In the genomic region with DNA sequence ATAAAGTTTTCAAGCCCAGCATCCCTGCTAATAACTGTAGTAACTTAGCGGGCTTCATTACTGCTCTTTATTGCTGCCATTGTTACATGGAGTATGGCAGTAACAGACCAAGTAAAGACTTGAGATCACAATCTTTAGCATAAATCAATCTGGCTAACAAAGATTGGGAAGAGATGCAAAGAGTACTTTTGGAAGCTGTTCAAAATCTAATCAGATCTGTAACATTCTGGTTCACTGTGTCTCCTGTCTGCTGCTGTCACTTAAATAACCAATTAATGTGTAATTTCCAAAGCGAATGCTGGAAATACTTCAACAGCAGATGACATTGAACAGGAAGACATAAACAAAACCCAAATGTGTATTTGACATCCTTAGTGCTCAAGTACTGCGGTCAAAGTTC, we compare ENCODE assay signal across 20 mouse cellular contexts.
DNase-seq lines count a peak whose midpoint lies in the region; ATAC-seq and TF ChIP-seq lines count a peak whose summit lies in the region.
"Had no signal": no experiment of that assay in that cellular context is flagged by ENCODE, and none has a peak within 500 bp of the region (broad histone marks: within the 10 kb centered on the region; RNA-seq: fewer than 3 reads in every experiment).

No protein-coding gene starts in this region.

- TF ChIP-seq POLR2A in brain, embryonic 14.5 days (IDR thresholded peaks at IDR 0.05; ENCODE audit: borderline replicate concordance, extremely low read depth, insufficient read depth, insufficient read length, poor library complexity, severe bottlenecking), result no peak

- no peaks in the 10 kb centered on the region for H3K36me3 ChIP-seq in hindbrain, embryonic 16.5 days (ENCODE audit: control insufficient read depth, insufficient read depth, low read length)
- H3K36me3 ChIP-seq in hindbrain, embryonic 10.5 days, result no peaks in the 10 kb centered on the region
- no peaks in the 10 kb centered on the region for H3K36me3 ChIP-seq in lung, embryonic 16.5 days (ENCODE audit: control insufficient read depth, insufficient read depth, low read length)
- H3K36me3 ChIP-seq: G1E; heart, embryonic 10.5 days; limb, embryonic 15.5 days had no signal

- H3K27ac ChIP-seq in hindbrain, embryonic 16.5 days (ENCODE audit: low read depth, low read length), result no peak overlapping the region
- no peak overlapping the region for H3K27ac ChIP-seq in hindbrain, embryonic 10.5 days
- no peak overlapping the region for H3K27ac ChIP-seq in lung, embryonic 16.5 days (ENCODE audit: low read length)
- H3K27ac ChIP-seq: gastrocnemius, adult 2 months; heart, embryonic 10.5 days; limb, embryonic 15.5 days had no signal

- WGBS in hindbrain, embryonic 16.5 days, result 73% methylated on average over 3 of the region's 3 CpGs
- 96% methylated on average over 3 of the region's 3 CpGs for WGBS in hindbrain, embryonic 10.5 days
- WGBS in lung, embryonic 16.5 days, result 56% methylated on average over 3 of the region's 3 CpGs

- TF ChIP-seq CTCF in brain, embryonic 14.5 days (IDR thresholded peaks at IDR 0.05; ENCODE audit: borderline replicate concordance, extremely low read depth, insufficient read depth, insufficient read length), result no peak

- no peak overlapping the region for H3K9ac ChIP-seq in hindbrain, embryonic 16.5 days (ENCODE audit: low read depth, low read length)
- H3K9ac ChIP-seq in lung, embryonic 16.5 days (ENCODE audit: low read length), result no peak overlapping the region
- H3K9ac ChIP-seq: limb, embryonic 15.5 days had no signal

- H3K4me2 ChIP-seq in hindbrain, embryonic 16.5 days (ENCODE audit: low read length), result no peak overlapping the region
- no peak overlapping the region for H3K4me2 ChIP-seq in lung, embryonic 16.5 days (ENCODE audit: low read depth, low read length)
- H3K4me2 ChIP-seq: limb, embryonic 15.5 days had no signal

- no peaks in the 10 kb centered on the region for H3K4me1 ChIP-seq in hindbrain, embryonic 16.5 days (ENCODE audit: control insufficient read depth, insufficient read depth, low read depth, low read length)
- no peaks in the 10 kb centered on the region for H3K4me1 ChIP-seq in hindbrain, embryonic 10.5 days (replicated peaks)
- H3K4me1 ChIP-seq in lung, embryonic 16.5 days (replicated peaks; ENCODE audit: control insufficient read depth, insufficient read depth, low read length), result no peaks in the 10 kb centered on the region
- H3K4me1 ChIP-seq: heart, embryonic 10.5 days; limb, embryonic 15.5 days had no signal

- ATAC-seq in hindbrain, embryonic 16.5 days, result peak; percentile 40; the same call in 1 of the 2 replicates
- ATAC-seq in lung, embryonic 16.5 days (ENCODE audit: low read depth), result peak; percentile 36; the same call in 1 of the 2 replicates
- ATAC-seq: activated CD4-positive, CD25-positive, alpha-beta regulatory T cell, adult 4 months had no signal

- DNase-seq in hindbrain, embryonic 10.5 days (ENCODE audit: low spot score), result no peak
- DNase-seq in lung, postnatal 10 days, result no peak
- peak; percentile 86 for DNase-seq in brain, embryonic 14.5 days (ENCODE audit: low read depth)
- peak; percentile 43 for DNase-seq in retina, embryonic 14.5 days (ENCODE audit: low spot score)
- no peak for DNase-seq in urinary bladder, postnatal 10 days (ENCODE audit: low spot score)
- DNase-seq: adrenal gland, adult 8-10 months; B cell, adult 2 months; cerebellum, adult 8-10 months; gastrocnemius, adult 2 months; kidney, adult 11 months; lung, postnatal 36 days; thymus, adult 2 months; thymus, postnatal 4 days had no signal

- peaks cover 6% of the 10 kb centered on the region for H3K9me3 ChIP-seq in hindbrain, embryonic 16.5 days (ENCODE audit: control insufficient read depth, low read length)
- 0 out of 2 replicates have a peak, but pooled peaks cover 3% of the 10 kb centered on the region for H3K9me3 ChIP-seq in hindbrain, embryonic 10.5 days
- no peaks in the 10 kb centered on the region for H3K9me3 ChIP-seq in lung, embryonic 16.5 days (ENCODE audit: control insufficient read depth, low read length)
- H3K9me3 ChIP-seq: heart, embryonic 10.5 days; limb, embryonic 15.5 days had no signal

- H3K4me3 ChIP-seq in hindbrain, embryonic 16.5 days (ENCODE audit: low read length), result no peak overlapping the region
- no peak overlapping the region for H3K4me3 ChIP-seq in hindbrain, embryonic 10.5 days
- H3K4me3 ChIP-seq in lung, embryonic 16.5 days (ENCODE audit: low read length), result no peak overlapping the region
- H3K4me3 ChIP-seq: gastrocnemius, adult 2 months; heart, embryonic 10.5 days; limb, embryonic 15.5 days had no signal

- H3K27me3 ChIP-seq in hindbrain, embryonic 16.5 days (replicated peaks; ENCODE audit: control insufficient read depth, insufficient read depth, low read length), result no peaks in the 10 kb centered on the region
- no peaks in the 10 kb centered on the region for H3K27me3 ChIP-seq in hindbrain, embryonic 10.5 days (ENCODE audit: insufficient read depth, poor library complexity, severe bottlenecking)
- H3K27me3 ChIP-seq in lung, embryonic 16.5 days (ENCODE audit: control insufficient read depth, insufficient read depth, low read depth, low read length), result no peaks in the 10 kb centered on the region
- H3K27me3 ChIP-seq: CH12.LX; limb, embryonic 15.5 days had no signal

Comparison
In these comparisons a context has a peak if more than half of its experiments do, and no peak if none do; other contexts are left out.
1. DNase-seq: peak in brain, embryonic 14.5 days (single experiment) and retina, embryonic 14.5 days (single experiment); none in hindbrain, embryonic 10.5 days (single experiment), lung, postnatal 10 days (single experiment) and urinary bladder, postnatal 10 days (single experiment).